In the genomic region with DNA sequence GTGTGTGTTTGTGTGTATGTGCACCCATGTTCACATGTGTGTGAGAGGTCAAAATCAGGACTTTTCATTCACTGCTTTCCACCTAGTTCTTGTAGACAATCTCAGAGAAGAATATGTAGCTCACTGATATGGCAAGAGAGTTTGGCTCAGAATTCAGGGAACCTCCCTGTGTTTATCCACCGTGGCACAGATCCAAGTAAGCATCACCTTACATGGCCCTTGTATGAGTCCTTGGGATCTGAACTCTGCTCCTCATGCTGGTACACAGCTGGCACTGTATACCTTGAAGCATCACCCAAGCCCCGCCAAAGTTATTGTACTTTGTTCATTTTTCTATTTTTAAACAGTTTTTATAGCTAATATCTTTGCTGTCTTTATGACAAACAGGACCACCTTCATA, we compare ENCODE assay signal across 23 mouse cellular contexts.
DNase-seq lines count a peak whose midpoint lies in the region; ATAC-seq and TF ChIP-seq lines count a peak whose summit lies in the region.
"Had no signal": no experiment of that assay in that cellular context is flagged by ENCODE, and none has a peak within 500 bp of the region (broad histone marks: within the 10 kb centered on the region; RNA-seq: fewer than 3 reads in every experiment).

No protein-coding gene starts in this region.

- TF ChIP-seq CTCF in hindbrain, postnatal 0 days (IDR thresholded peaks at IDR 0.05; ENCODE audit: low read depth) = no peak
- no peak for TF ChIP-seq CTCF in liver, adult 2 months (IDR thresholded peaks at IDR 0.05; ENCODE audit: low read depth, low read length)

- no peak overlapping the region for H3K4me2 ChIP-seq in embryonic facial prominence, embryonic 14.5 days (ENCODE audit: low read depth, low read length)
- no peak overlapping the region for H3K4me2 ChIP-seq in hindbrain, postnatal 0 days (ENCODE audit: low read depth, low read length)
- H3K4me2 ChIP-seq in hindbrain, embryonic 14.5 days (replicated peaks) = no peak overlapping the region
- H3K4me2 ChIP-seq: embryonic facial prominence, embryonic 13.5 days; forebrain, embryonic 13.5 days; forebrain, embryonic 15.5 days had no signal

- no peaks in the 10 kb centered on the region for H3K36me3 ChIP-seq in embryonic facial prominence, embryonic 14.5 days (ENCODE audit: control insufficient read depth, insufficient read depth, low read length)
- H3K36me3 ChIP-seq in embryonic facial prominence, embryonic 10.5 days (replicated peaks) = no peaks in the 10 kb centered on the region
- no peaks in the 10 kb centered on the region for H3K36me3 ChIP-seq in hindbrain, postnatal 0 days (ENCODE audit: insufficient read depth, low read length)
- no peaks in the 10 kb centered on the region for H3K36me3 ChIP-seq in hindbrain, embryonic 14.5 days (replicated peaks; ENCODE audit: control insufficient read depth, insufficient read depth)
- no peaks in the 10 kb centered on the region for H3K36me3 ChIP-seq in liver, adult 2 months (ENCODE audit: control insufficient read depth, insufficient read depth, low read length)
- H3K36me3 ChIP-seq: embryonic facial prominence, embryonic 13.5 days; forebrain, embryonic 15.5 days; G1E had no signal

- H3K27ac ChIP-seq in embryonic facial prominence, embryonic 14.5 days (replicated peaks; ENCODE audit: low read depth, low read length) = no peak overlapping the region
- no peak overlapping the region for H3K27ac ChIP-seq in embryonic facial prominence, embryonic 10.5 days (replicated peaks)
- H3K27ac ChIP-seq in hindbrain, postnatal 0 days = no peak overlapping the region
- no peak overlapping the region for H3K27ac ChIP-seq in hindbrain, embryonic 14.5 days
- no peak overlapping the region for H3K27ac ChIP-seq in liver, adult 2 months (replicated peaks; ENCODE audit: insufficient read depth, low read depth, low read length)
- H3K27ac ChIP-seq: embryonic facial prominence, embryonic 13.5 days; forebrain, embryonic 13.5 days; forebrain, embryonic 15.5 days had no signal

- H3K4me3 ChIP-seq in embryonic facial prominence, embryonic 14.5 days (ENCODE audit: low read depth, low read length) = no peak overlapping the region
- H3K4me3 ChIP-seq in embryonic facial prominence, embryonic 10.5 days = no peak overlapping the region
- H3K4me3 ChIP-seq in hindbrain, postnatal 0 days (ENCODE audit: low read length) = no peak overlapping the region
- H3K4me3 ChIP-seq in hindbrain, embryonic 14.5 days (replicated peaks; ENCODE audit: low read length) = no peak overlapping the region
- H3K4me3 ChIP-seq in liver, adult 2 months (ENCODE audit: insufficient read depth, low read depth, low read length) = no peak overlapping the region
- H3K4me3 ChIP-seq: embryonic facial prominence, embryonic 13.5 days; forebrain, embryonic 13.5 days; forebrain, embryonic 15.5 days had no signal

- no peak overlapping the region for H3K9ac ChIP-seq in embryonic facial prominence, embryonic 14.5 days (ENCODE audit: low read depth, low read length)
- H3K9ac ChIP-seq in hindbrain, postnatal 0 days (replicated peaks; ENCODE audit: low read length) = no peak overlapping the region
- no peak overlapping the region for H3K9ac ChIP-seq in hindbrain, embryonic 14.5 days
- no peak overlapping the region for H3K9ac ChIP-seq in liver, adult 2 months (ENCODE audit: low read depth, low read length)
- H3K9ac ChIP-seq: embryonic facial prominence, embryonic 13.5 days; forebrain, embryonic 13.5 days; forebrain, embryonic 15.5 days; forebrain, postnatal 0 days had no signal

- no peak for ATAC-seq in embryonic facial prominence, embryonic 14.5 days (ENCODE audit: low read depth)
- ATAC-seq in hindbrain, postnatal 0 days = no peak
- no peak for ATAC-seq in hindbrain, embryonic 14.5 days (ENCODE audit: low FRiP score)
- ATAC-seq: activated CD4-positive, CD25-positive, alpha-beta regulatory T cell, adult 4 months; CD4-positive, CD25-positive, alpha-beta regulatory T cell, adult 4 months; forebrain, embryonic 13.5 days; forebrain, embryonic 15.5 days; forebrain, postnatal 0 days; Patski had no signal

- H3K27me3 ChIP-seq in embryonic facial prominence, embryonic 14.5 days (replicated peaks; ENCODE audit: control insufficient read depth, insufficient read depth, low read length) = no peaks in the 10 kb centered on the region
- no peaks in the 10 kb centered on the region for H3K27me3 ChIP-seq in embryonic facial prominence, embryonic 10.5 days (replicated peaks; ENCODE audit: low read depth, poor library complexity, severe bottlenecking)
- no peaks in the 10 kb centered on the region for H3K27me3 ChIP-seq in hindbrain, postnatal 0 days (ENCODE audit: insufficient read depth, low read length)
- no peaks in the 10 kb centered on the region for H3K27me3 ChIP-seq in hindbrain, embryonic 14.5 days (ENCODE audit: control insufficient read depth, insufficient read depth, low read length)
- no peaks in the 10 kb centered on the region for H3K27me3 ChIP-seq in liver, adult 2 months (ENCODE audit: control insufficient read depth, insufficient read depth, low read length)
- H3K27me3 ChIP-seq: CH12.LX; embryonic facial prominence, embryonic 13.5 days; Patski had no signal

- WGBS in embryonic facial prominence, embryonic 14.5 days = 86% methylated on average over 2 of the region's 2 CpGs
- 91% methylated on average over 2 of the region's 2 CpGs for WGBS in embryonic facial prominence, embryonic 10.5 days
- 79% methylated on average over 2 of the region's 2 CpGs for WGBS in hindbrain, postnatal 0 days
- WGBS in hindbrain, embryonic 14.5 days = 80% methylated on average over 2 of the region's 2 CpGs
- 64% methylated on average over 2 of the region's 2 CpGs for WGBS in liver, adult 2 months

- no peaks in the 10 kb centered on the region for H3K9me3 ChIP-seq in embryonic facial prominence, embryonic 14.5 days (ENCODE audit: control insufficient read depth, low read length)
- no peaks in the 10 kb centered on the region for H3K9me3 ChIP-seq in embryonic facial prominence, embryonic 10.5 days
- no peaks in the 10 kb centered on the region for H3K9me3 ChIP-seq in hindbrain, postnatal 0 days (ENCODE audit: low read length)
- H3K9me3 ChIP-seq in hindbrain, embryonic 14.5 days (ENCODE audit: control insufficient read depth, low read length) = no peaks in the 10 kb centered on the region
- H3K9me3 ChIP-seq: embryonic facial prominence, embryonic 13.5 days; forebrain, embryonic 13.5 days; forebrain, embryonic 15.5 days had no signal

- TF ChIP-seq POLR2A in liver, adult 2 months (IDR thresholded peaks at IDR 0.05; ENCODE audit: extremely low read depth, insufficient read depth, low read length) = no peak

- H3K79me2 ChIP-seq in liver, adult 2 months (ENCODE audit: control insufficient read depth, insufficient read depth, low read length) = no peaks in the 10 kb centered on the region

- DNase-seq in cerebellum, postnatal 10 days = peak; percentile 65 to 75
- no peak for DNase-seq in cerebellum, adult 9-10 months
- peak; percentile 4 for DNase-seq in embryonic facial prominence, embryonic 14.5 days (ENCODE audit: low spot score)
- no peak for DNase-seq in embryonic facial prominence, embryonic 10.5 days (ENCODE audit: low spot score)
- peak; percentile 22 for DNase-seq in hindbrain, postnatal 0 days (ENCODE audit: low spot score)
- no peak for DNase-seq in hindbrain, embryonic 14.5 days (ENCODE audit: low spot score)
- DNase-seq in liver, adult 2 months (ENCODE audit: extremely low read depth, low read depth, low spot score) = peak; percentile 63
- DNase-seq in liver = no peak
- DNase-seq: adrenal gland, adult 8-10 months; adrenal gland, postnatal 14 days; B cell, adult 2 months; cerebellum, adult 11-12 months; cerebellum, adult 2 months; cerebellum, postnatal 25 days; forebrain, postnatal 0 days had no signal

- H3K4me1 ChIP-seq in embryonic facial prominence, embryonic 14.5 days (ENCODE audit: control insufficient read depth, insufficient read depth, low read length) = no peaks in the 10 kb centered on the region
- H3K4me1 ChIP-seq in embryonic facial prominence, embryonic 10.5 days = 0 out of 2 replicates have a peak, but pooled peaks cover 3% of the 10 kb centered on the region
- H3K4me1 ChIP-seq in hindbrain, postnatal 0 days (ENCODE audit: insufficient read depth, low read length) = no peaks in the 10 kb centered on the region
- H3K4me1 ChIP-seq in hindbrain, embryonic 14.5 days (replicated peaks; ENCODE audit: control insufficient read depth, insufficient read depth, low read length) = peaks cover 4% of the 10 kb centered on the region; the same call in 1 of the 2 replicates
- no peaks in the 10 kb centered on the region for H3K4me1 ChIP-seq in liver, adult 2 months (ENCODE audit: control insufficient read depth, insufficient read depth, low read length)
- H3K4me1 ChIP-seq: embryonic facial prominence, embryonic 13.5 days had no signal

Comparison
In these comparisons a context has a peak if more than half of its experiments do, and no peak if none do; other contexts are left out.
1. DNase-seq: peak in cerebellum, postnatal 10 days (2 of 2), embryonic facial prominence, embryonic 14.5 days (single experiment), hindbrain, postnatal 0 days (single experiment) and liver, adult 2 months (single experiment); none in cerebellum, adult 9-10 months (single experiment), embryonic facial prominence, embryonic 10.5 days (single experiment), hindbrain, embryonic 14.5 days (single experiment) and liver (single experiment).